ENCODE assay signal across 1 mouse cellular context in genomic region chr9:57640384-57640783, GRCm38 (mm10).
A peak's percentile ranks its signal among the peaks of the same experiment; 100 is the strongest.
TF ChIP-seq lines count a peak whose summit lies in the region.

No protein-coding gene starts in this region.

TF ChIP-seq in MEL, 35 proteins besides CTCF, POLR2A, EP300 and RAD21 (continued from another document):
- TF ChIP-seq GATA1 (IDR thresholded peaks at IDR 0.05; ENCODE audit: low read depth, low read length) (no peak), USF1 (IDR thresholded peaks at IDR 0.05; ENCODE audit: low read depth, low read length) (no peak), TAL1 (IDR thresholded peaks at IDR 0.05; ENCODE audit: low read length) (no peak), ZC3H11A (IDR thresholded peaks at IDR 0.05; ENCODE audit: low read depth, low read length) (no peak), SIN3A (IDR thresholded peaks at IDR 0.05; ENCODE audit: low read length) (peak; percentile 86), RCOR1 (IDR thresholded peaks at IDR 0.05; ENCODE audit: low read depth, low read length) (no peak), BHLHE40 (IDR thresholded peaks at IDR 0.05; ENCODE audit: borderline replicate concordance, low read depth, low read length) (no peak; the same call in 1 of the 2 replicates), POLR2AphosphoS5 (IDR thresholded peaks at IDR 0.05; ENCODE audit: borderline replicate concordance, low read depth, low read length) (no peak), NRF1 (IDR thresholded peaks at IDR 0.05; ENCODE audit: insufficient read depth, low read depth, low read length, poor library complexity, severe bottlenecking) (0 out of 2 replicates have a peak, but pooled peaks have one; percentile 14), E2F4 (IDR thresholded peaks at IDR 0.05; ENCODE audit: borderline replicate concordance, low read depth, low read length) (no peak), MAX (IDR thresholded peaks at IDR 0.05; ENCODE audit: low read length) (peak; percentile 58), MXI1 (IDR thresholded peaks at IDR 0.05; ENCODE audit: low read depth, low read length) (peak; percentile 89), TCF12 (IDR thresholded peaks at IDR 0.05; ENCODE audit: low read depth, low read length) (peak; percentile 45; the same call in 1 of the 2 replicates), NELFE (IDR thresholded peaks at IDR 0.05; ENCODE audit: low read depth, low read length) (no peak), MYC (IDR thresholded peaks at IDR 0.05; ENCODE audit: low read depth, low read length) (0 out of 2 replicates have a peak, but pooled peaks have one; percentile 52), USF2 (IDR thresholded peaks at IDR 0.05; ENCODE audit: borderline replicate concordance in 1 of 2, insufficient read depth in 1 of 2, low read depth in 1 of 2, low read length in 2 of 2) (no peak)
